Mouse (Mus musculus) thymus, adult 18-20 months (tissue): ENCODE measurements around the gene Gm11627.
A peak's percentile ranks its signal among the peaks of the same experiment; 100 is the strongest.
"Not testable (repeated sequence)": the region's sequence is repeated elsewhere in the genome, so short reads cannot be mapped to it uniquely, and the experiment has no call there.

Experiments
- DNase-seq, 2 experiments: peaks; one replicate each; pipeline ENCODE4 v3.0.0; 2022; ENCODE audit warnings: mixed read lengths in 2 of 2

Gene Gm11627

DNA sequence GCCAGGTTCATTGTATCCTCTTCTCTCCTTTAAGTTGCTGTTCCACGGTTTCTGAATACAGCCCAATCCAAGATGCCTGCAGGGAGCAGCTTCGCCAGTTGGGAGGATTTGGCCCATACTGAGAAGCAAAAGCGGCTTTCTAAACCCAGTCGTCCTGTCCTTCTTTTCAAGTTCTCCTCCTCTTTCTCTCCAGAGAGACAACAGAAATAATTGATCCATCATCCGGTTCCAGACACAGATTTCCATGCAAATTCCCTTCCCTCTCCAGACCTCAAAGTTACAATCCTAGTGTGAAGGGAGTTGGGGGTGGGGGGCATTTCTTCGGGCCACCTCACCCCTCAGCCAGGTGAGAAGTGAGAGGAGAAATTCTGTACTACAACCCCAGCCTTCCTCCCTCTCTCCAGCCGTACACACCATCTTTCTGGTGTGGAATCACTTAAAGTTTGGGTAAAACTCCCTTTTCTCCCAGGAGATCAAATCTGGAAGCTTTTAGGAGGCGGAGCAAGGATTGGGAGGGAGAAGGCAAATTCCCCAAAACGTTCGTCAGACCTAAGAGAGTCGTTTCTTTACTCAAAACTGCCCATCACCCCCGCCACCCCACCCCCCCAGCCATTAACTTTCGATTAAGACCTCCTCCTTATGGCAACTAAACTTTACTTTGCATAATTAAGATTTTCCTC lies 23.7 kb upstream of the Gm11627 start:
- DNase-seq: no peak

DNA sequence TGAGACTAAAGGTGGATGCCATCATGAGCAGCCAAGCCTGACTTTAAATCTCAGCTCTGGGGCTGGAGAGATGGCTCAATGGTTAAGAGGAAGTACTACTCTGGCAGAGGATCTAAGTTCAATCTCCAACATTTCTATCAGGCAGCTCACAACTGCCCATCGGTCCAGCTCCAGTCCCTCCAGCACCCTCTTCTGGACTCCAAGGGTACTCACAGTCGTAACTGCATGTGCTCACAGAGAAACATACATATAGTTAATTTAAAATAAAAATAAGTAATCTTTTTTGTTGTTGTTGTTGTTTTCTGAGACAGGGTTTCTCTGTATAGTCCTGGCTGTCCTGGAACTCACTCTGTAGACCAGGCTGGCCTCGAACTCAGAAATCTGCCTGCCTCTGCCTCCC lies 20.7 kb upstream of the Gm11627 start:
- no peak for DNase-seq

DNA sequence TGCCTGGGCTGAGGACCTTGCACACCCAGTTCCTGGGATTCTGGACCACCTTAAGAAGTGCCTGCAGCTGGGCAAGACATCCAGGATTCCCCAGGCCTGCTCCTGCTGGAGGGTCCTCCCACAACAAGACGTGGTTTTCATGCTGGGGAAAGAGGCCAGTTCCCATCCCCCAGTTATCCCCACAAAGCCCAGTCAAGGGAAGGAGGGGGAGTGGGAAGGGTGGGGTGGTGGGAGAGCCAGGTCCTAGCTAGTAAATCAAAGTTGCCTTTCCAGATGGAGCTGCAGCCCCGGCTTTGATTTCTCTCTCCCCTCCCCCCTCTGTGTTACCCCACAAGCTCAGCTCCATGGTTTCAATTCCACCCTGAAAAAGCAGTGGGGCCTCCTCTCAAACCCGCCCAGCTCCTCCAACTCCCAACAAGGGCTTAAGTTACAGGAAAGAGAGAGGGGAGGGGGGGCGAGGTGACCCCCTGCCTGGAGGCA lies 16.1 kb upstream of the Gm11627 start:
- DNase-seq: no peak

DNA sequence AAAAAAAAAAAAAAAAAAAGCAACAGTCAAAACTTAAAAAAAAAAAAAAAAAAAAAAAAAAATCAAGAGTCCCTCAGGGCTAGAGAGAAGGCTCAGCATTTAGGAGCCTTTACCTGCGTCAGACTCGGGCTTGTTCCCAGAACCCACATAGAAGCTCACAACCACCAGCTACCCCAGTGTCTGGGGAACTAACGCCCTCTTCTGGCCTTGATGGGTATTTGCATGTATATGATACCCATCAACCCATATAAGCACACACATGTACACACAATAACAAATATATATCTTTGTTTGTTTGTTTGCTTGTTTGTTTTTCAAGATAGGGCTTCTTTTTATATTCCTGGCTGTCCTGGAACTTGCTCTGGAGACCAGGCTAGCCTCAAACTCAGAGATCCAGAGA lies 8.3 kb upstream of the Gm11627 start:
- DNase-seq: no peak

DNA sequence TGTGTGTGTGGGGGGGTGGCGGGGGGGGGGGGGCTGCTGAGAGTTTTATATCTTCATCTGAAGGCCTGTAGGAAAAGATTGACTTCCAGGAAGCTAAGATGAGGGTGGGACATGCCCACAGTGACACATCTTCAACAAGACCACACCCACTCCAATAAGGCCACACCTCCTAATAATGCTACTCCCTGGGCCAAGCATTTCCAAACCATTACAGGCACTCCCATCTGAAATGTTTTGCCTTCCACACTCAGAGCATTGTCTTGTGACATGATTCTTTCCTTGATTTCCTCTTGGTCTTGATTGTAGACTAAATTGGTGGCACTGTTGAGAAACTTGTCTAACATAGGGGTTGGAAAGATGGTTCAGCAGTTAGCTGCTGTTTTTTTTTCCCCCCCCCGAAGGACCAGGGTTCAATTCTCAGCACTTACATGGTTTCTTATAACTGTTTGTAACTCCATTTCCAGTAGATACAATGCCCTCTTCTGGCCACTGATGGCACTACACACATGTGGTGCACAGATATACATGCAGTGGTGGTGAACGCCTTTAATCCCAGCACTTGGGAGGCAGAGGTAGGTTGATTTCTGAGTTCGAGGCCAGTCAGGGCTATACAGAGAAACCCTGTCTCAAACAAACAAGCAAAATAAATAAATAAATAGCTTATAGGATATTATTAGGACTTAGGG lies 7.3 kb upstream of the Gm11627 start:
- no peak for DNase-seq

DNA sequence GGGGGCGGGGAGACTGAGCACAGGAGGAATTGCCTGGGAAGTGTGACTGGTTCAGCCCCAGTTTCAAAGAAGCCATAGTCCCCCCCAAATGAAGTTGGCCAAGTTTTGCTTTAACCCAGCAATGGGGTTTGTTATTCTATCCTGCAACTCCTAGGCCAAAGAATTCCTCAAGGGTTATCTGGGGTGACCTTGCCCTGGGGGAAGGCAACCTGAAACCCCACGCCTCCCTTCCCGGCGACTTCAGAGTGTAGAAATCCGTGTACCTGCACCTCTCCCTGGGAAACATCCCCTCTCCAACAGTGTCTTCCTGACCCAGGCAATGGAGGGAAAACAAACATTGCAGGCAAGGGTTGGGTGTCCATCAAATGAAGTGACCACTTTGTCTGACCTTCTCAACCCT lies 3.5 kb upstream of the Gm11627 start:
- no peak for DNase-seq

DNA sequence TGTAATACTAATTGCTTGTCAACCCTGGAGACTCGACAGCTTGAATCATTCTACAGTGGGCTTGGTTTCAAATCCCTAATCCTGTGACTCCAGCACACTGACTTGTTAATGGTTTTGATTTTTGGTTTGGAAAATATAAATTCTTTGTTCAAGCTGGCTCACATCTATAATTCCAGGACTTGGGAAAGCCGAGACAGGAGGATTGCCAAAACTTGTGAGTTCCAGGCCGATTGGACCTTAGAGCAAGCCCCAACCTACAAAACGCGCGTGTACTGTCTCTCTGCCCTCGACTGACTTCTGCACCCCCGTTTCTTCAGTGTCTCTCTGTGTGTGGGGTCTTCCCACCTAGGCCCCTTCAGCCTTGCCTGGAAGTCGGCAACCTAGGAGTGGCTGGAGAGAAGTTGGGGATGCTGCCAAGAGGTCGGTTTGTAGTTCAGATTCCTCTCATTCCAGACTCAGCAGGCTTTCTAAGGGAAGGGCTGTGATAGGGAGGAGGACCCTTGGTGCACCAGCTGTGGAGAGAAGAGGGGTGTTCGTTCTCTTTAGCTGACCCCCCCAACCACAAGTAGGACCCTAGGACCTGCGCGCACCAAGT lies 2.9 kb upstream of the Gm11627 start:
- no peak for DNase-seq

DNA sequence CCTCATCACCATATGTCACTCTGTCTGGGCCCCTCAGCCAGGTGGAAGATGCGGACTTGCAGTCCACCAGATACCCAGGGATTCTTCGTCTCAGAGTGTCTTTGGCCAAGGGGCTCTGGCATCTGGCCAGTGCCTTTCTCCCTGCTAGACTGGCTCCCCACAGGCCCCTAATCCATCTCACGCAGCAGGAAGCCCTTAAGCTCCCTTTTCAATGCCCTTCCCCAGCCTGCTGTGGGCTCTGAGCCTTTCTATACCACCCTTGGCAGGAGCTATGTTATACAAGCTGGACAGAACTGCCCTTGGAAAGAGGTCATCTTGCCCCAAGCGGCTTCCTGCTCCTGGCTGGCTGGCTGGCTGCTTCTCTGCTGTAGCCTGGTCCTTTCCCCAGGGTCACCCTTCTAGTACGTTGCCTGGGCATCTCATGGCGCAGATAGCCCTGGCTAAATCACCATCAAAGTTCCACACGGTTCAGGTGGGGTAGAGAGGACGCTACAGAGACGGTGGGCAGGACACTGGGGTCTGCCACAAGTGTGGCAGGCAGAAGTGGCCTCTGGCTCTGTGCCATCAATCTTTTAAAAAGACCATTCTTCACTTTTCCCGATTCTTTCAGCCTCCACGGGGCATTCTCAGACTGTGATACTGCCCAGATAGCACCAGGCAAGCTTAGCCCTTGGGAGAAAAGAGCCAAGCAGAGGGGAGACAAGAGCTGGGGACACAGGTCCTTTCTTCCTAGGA lies 2.2 kb upstream of the Gm11627 start:
- DNase-seq: no peak

DNA sequence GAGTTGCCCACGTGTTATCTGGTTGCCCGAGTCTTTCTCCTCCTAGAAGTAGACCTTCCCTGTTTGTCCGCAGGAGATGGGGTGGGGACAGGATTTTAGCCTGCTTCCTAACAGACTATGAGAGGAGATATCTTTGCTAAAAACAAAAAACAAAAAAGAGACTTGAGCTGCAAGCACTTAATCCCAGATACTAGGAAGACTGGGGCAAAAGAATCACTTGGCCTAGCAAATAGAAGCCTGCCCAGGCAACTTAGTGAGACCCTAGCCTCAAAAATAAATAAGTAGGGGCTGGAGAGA lies 721 bp upstream of the Gm11627 start:
- DNase-seq: no peak

DNA sequence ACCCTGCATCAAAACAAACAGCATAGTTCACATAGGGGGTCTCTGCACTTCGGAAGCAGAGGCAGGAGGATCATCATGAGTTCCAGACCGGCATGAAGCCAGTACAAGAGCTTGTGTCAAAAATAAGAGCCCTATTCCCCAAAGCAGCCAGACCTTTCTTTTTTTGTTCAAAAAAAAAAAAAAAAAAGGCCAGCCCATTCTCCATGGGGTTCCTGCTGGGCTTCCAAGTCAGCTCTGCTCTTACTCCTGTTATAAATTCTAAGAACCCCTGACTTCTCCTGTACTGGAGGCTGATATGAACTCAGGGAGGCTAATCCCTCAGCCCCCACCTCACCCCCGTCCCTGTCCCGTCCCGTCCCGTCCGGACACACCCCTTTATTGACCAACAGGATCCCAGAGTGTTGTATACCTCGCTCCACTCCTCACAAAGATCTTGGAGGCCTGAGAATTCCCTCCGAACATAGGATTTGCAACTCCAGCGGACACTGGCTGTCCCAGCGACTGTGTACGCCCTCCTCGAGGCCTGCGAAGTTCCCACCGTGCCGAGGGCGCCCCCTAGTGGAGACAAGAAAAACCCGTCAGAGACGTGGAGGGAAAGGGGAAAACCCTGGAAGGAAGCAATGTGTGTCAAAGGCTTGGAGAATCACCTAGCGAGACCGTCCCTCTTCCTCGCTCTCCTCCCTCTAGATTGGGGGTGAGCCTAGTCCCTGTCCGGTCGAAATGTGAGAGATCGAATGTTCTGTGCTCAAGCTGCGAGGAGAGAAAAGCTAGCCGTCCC lies 731 bp downstream of the Gm11627 start:
- peak; percentile 33 to 35 for DNase-seq

DNA sequence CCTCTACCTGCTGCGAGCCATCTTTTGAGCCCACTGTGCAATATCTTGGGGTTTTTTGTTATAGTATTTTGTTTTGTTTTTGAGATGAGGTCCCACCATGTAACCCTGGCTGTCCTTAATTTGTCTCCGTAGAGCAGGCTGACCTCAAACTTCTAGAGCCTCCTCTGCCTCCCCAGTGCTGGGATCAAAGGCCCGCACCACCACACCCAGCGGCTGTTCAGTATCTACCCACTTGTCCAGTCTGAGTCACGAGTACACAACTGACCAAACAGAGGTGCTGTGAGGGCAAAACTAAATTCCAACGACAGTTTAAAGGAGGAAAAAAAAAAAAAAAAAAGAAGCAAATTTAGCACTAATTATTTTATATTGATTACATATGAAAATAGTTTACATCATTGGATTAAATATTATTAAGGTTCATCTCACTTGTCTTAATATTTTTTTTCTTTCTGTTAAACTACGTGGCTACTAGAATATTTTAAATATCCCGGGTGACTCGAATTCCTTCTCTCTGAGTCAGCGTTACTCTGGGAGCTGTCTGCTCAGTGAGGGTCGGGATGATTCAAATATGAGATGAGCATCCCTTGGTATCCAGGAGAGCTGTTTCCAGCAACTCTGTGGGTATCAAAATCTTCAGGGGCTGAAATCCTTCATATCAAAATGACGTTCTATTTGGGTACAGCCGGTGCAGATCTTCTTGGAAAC lies 3.1 kb downstream of the Gm11627 start:
- DNase-seq: no peak

DNA sequence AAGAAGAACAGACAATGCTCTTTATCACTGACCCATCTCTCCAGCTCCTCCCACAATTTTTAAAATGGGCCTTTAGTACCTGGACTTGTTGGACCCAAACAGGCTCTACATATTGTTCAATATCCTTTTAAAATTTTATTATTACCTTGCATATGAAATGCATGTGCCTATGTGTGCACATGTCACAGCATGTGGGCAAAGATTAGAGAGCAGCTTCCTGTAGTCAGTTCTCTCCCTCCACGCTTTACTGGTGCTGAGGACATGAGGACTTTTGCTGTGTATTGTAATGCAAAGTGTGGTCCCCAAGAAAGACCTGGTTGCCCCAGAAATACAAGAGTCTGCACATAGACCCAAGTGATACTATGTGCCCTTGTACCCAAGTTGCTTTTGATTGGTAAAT lies 4.2 kb downstream of the Gm11627 start:
- no peak for DNase-seq

DNA sequence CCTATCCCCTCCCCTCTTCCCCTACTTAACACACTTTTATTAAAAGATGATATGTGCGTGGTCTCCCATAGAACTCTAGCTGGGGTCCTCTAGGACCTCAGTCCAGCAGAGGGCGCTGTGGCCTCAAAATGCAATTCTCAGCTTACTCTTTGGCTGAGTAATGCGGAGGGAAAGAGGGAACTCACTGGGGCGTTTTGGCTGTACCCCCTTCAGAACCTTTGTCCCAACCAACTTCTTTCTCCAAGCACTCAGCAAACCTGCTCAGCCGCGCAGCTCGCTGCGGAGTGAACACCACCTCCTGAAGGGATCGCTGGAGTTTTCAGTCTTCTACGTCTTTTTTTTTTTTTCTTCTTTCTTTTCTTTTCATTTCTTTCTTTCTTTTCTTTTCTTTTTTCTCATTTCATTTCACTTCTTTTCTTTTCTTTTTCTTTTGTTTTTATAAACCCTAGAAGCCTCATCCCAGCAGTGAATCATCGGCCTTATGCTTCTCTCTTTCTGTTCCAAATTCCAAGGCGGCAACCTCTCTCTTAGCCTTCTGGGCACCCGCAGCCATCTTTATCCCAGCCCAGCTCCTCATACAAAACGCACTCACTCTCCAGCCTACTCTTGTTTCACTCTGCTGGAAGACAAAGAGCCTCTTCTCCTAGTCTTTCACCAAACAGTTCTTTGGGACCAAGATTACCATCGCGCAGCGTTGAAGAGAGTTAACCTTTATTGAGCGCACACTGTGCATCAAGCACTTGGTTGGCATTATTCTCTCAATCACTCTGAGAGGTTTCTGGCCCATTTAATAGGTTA lies 6.2 kb downstream of the Gm11627 start:
- peak; percentile 38 to 41 for DNase-seq

DNA sequence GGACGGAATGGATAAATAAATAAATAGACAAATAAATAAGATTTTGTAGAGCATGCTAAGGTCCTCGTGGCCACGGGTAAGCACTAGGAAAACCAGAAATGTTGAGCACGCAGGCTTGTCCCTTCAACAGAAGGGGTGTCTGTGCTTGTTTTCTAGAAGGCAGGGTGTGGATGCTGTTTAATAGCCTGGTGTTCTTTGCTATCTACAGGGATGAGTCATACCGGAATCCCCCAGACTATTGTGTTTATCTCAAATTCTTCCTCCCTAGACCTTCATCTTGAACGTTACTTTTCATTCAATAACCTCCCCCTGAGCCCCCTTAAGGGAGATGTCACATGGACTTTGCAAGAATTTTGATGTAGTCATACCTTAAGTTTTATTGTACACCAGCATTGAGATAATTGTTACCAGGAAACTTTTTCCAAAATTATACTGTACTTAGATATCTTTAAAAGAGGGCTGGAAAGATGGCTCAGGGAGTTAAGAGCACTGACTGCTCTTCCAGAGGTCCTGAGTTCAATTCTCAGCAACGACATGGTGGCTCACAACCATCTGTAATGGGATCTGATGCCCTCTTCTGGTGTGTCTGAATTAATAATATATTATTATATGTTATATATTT lies 10.4 kb downstream of the Gm11627 start:
- DNase-seq: no peak

DNA sequence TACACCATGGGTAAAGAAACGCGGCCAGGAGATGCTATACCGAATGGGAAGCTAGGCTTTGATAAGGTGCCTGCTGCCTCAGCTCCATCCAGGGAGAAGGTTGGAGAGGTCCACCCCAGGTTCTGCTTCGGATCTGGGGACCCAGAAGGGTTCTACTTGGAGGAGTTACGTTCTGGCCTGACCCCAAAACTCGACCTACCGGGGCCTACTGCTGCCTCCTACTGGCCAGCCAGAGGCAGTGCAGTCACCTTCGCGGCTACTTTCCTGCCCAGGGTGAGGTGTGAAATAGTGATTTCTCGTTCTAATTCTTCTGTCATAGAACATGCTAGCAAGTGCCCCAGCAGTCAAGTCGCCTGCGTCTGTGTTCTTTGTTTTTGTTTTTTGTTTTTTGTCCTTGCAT lies 11.1 kb downstream of the Gm11627 start:
- no peak for DNase-seq

DNA sequence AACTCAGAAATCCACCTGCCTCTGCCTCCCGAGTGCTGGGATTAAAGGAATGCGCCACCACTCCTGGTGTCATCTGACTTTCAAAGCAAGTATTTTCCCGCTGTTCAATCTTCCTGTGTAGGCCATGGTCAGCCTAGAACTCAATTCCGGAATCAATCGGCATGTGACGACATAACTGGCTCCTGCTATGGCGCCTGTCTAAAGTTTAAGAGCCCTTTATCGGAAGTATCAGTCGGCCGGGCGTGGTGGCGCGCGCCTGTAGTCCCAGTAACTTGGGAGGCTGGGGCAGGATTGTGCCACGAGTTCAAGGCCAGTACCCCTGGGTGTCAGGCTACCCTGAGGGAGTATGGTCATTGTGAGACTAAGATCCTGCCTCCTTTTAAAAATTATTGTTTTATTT lies 11.5 kb downstream of the Gm11627 start:
- no peak for DNase-seq

DNA sequence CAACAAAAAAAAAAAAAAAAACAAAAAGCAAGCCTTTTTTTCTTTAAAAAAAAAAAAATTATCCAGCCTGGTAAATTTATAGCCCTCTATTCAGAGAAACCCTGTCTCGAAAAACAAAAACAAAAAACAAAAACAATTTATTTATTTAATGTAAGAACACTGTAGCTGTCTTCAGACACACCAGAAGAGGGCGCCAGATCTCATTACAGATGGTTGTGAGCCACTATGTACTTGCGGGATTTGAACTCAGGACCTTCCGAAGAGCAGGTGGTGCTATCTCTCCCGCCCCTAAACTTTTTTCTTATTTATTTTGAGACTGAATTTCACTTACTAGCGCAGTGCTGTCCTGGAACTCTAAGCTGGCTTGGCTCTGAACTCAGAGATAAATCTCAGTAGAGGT lies 12.1 kb downstream of the Gm11627 start:
- no peak for DNase-seq

DNA sequence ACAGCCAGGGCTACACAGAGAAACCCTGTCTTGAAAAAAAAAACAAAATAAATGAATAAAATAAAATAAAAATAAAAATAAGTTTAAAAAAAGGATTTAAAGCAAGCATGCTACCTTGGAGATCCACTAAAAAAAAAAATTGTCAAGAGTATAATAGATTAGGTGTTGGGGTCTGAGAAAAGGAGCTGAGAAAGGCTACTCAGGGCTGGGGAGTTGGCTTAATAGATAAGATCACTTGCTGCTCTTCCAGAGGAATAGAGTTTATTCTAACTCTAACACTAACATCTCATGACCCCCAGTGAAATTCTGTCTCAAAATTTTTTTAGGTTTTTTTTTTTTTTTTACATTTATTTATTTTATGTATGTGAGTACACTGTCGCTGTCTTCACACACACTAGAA lies 13.0 kb downstream of the Gm11627 start:
- DNase-seq: no peak

DNA sequence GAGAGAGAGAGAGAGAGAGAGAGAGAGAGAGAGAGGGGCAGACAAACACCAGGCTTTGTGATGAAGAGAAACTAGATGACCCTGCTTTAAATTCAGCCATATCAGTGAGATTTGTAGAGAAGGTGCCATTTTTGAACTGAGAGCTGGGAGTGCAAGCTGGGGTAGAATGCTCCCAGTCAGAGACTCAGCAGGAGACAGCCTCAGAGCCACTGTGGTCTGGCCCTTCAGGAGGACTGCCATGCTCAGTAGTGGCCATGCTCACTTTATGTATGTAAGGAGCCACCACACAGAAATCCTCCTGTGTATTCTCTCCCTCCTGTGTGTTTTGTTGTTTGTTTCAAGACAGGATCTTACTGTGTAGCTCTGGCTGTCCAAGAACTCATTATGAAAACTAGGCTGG lies 13.5 kb downstream of the Gm11627 start:
- no peak for DNase-seq

DNA sequence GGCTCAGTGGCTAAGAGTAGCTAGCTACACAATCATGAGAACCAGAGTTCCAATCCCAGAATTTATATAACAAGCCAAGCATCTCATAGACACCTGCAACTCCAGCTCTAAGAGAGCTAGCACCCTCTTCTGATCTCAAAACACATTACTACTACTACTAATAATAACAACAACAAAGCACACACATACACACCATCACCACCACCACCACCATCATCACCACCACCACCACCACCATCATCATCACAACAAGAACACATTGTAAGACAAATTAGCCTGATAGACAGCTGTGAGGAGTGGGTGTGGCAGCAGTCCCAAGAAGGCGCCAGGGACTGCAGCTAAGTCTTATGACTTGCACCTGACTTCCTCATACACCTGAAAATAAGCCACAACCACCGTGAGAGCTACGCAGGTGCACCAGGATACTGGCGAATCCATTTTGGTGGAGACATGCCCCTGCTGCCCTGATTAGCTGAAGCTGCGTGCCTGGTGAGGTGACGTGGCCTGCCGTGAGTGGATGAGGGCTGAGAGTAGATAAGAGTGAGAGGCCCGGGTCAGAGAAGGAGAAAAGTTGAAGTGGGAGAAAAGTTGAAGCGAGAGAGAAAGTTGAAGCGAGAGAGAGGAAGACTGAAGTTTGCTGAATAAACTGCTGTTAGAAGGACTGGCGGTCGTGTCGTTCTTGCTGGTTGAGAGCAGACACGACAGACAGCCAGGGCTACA lies 14.1 kb downstream of the Gm11627 start:
- DNase-seq: not testable (repeated sequence)
